Mouse (Mus musculus) v-Abl transformed pro-B cells (cell line): ENCODE measurements around the gene Tubd1.
"Not testable (repeated sequence)": the region's sequence is repeated elsewhere in the genome, so short reads cannot be mapped to it uniquely, and the experiment has no call there.

Experiments
- in situ Hi-C, 2 experiments: fragments of 400-800 bp; cut with MboI; formaldehyde crosslinking; loops; one replicate each; pipeline ENCODE4 v1.15.1; 2025; ENCODE audit not compliant: unreplicated experiment in 2 of 2

Gene Tubd1

GRCm38 (mm10) chr11:86544639-86545299, at the start of gene Tubd1, which contains the start of gene Rps6kb1:
Gene Tubd1, plus strand, starts transcription at chr11:86544991.
Gene Rps6kb1, minus strand, starts transcription at chr11:86544805.
- in situ Hi-C loops = no loop called here

- in situ Hi-C loops = no loop called here
Observed at GRCm38 (mm10) chr11:86497356-86497755, 47.4 kb upstream of the Tubd1 start.

- in situ Hi-C loops = no loop called here
Observed at GRCm38 (mm10) chr11:86497908-86498307, 46.9 kb upstream of the Tubd1 start.

GRCm38 (mm10) chr11:86500795-86501194, 44.0 kb upstream of the Tubd1 start:
- in situ Hi-C loops = loop anchor here in 1 of 2 experiments (25.0 kb wide), 1 partner anchor 1313 kb away; no protein-coding TSS in a partner anchor

GRCm38 (mm10) chr11:86503121-86503520, 41.7 kb upstream of the Tubd1 start:
- in situ Hi-C loops = loop anchor here in 1 of 2 experiments (25.0 kb wide), 1 partner anchor 1316 kb away; no protein-coding TSS in a partner anchor

- in situ Hi-C loops = loop anchor here in 1 of 2 experiments (25.0 kb wide), 1 partner anchor 1320 kb away; no protein-coding TSS in a partner anchor
Observed at GRCm38 (mm10) chr11:86507334-86507733, 37.5 kb upstream of the Tubd1 start.

GRCm38 (mm10) chr11:86507991-86508390, 36.8 kb upstream of the Tubd1 start:
- in situ Hi-C loops = loop anchor here in 1 of 2 experiments (25.0 kb wide), 1 partner anchor 1321 kb away; no protein-coding TSS in a partner anchor

- in situ Hi-C loops = loop anchor here in 1 of 2 experiments (25.0 kb wide), 1 partner anchor 1329 kb away; no protein-coding TSS in a partner anchor
Observed at GRCm38 (mm10) chr11:86516620-86517019, 28.2 kb upstream of the Tubd1 start.

GRCm38 (mm10) chr11:86517229-86517628, 27.6 kb upstream of the Tubd1 start:
- in situ Hi-C loops = loop anchor here in 1 of 2 experiments (25.0 kb wide), 1 partner anchor 1330 kb away; no protein-coding TSS in a partner anchor

- in situ Hi-C loops = loop anchor here in 1 of 2 experiments (25.0 kb wide), 1 partner anchor 1332 kb away; no protein-coding TSS in a partner anchor
Observed at GRCm38 (mm10) chr11:86519751-86520150, 25.0 kb upstream of the Tubd1 start.

GRCm38 (mm10) chr11:86527528-86527927, 17.3 kb upstream of the Tubd1 start:
- in situ Hi-C loops = no loop called here

GRCm38 (mm10) chr11:86532834-86533233, 12.0 kb upstream of the Tubd1 start:
- in situ Hi-C loops = no loop called here

- in situ Hi-C loops = not testable (repeated sequence)
Observed at GRCm38 (mm10) chr11:86533302-86533701, 11.5 kb upstream of the Tubd1 start.

GRCm38 (mm10) chr11:86534201-86534910, 10.4 kb upstream of the Tubd1 start:
- in situ Hi-C loops = no loop called here

GRCm38 (mm10) chr11:86538786-86539185, 6.0 kb upstream of the Tubd1 start:
- in situ Hi-C loops = no loop called here

- in situ Hi-C loops = no loop called here
Observed at GRCm38 (mm10) chr11:86539716-86540475, 4.9 kb upstream of the Tubd1 start.

- in situ Hi-C loops = no loop called here
Observed at GRCm38 (mm10) chr11:86540476-86540845, 4.3 kb upstream of the Tubd1 start.

- in situ Hi-C loops = no loop called here
Observed at GRCm38 (mm10) chr11:86542851-86543250, 1.9 kb upstream of the Tubd1 start.

GRCm38 (mm10) chr11:86543960-86544638, 692 bp upstream of the Tubd1 start:
- in situ Hi-C loops = no loop called here

GRCm38 (mm10) chr11:86545556-86545955, 765 bp downstream of the Tubd1 start:
- in situ Hi-C loops = no loop called here
